Mouse (Mus musculus): ENCODE results near the gene Sord.

DNA sequence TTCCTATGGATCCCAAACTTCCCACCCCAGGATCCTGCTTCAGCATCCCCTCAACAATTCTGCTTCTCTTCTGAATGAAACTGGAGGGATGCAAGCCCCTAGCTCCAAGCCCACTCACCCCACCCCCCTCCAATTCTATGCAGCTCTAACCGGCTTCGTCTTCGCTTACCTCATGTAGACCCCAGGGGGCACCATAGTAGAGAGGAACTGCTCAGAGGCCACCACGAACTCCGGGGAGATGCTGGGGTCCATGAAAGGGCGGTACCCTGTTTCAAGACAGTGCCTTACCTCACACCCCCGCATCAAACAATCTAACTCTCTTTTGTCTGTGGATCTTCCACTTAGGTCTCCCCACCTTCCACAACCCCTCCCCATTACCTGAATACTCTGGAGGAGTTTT, 60.4 kb downstream of the Sord start:
- TF ChIP-seq ZC3H11A (IDR thresholded peaks at IDR 0.05; ENCODE audit: borderline replicate concordance, low read depth, low read length) (no peak), CHD2 (IDR thresholded peaks at IDR 0.05; ENCODE audit: low read depth, low read length) (no peak)

All from ES-E14 (cell line).